Mouse (Mus musculus): ENCODE results near the gene Ppm1h. TPM values are rescaled to one million over a fixed set of nuclear protein-coding genes. Genes with fewer than 3 reads are reported as not detected.

The Ppm1h gene
- total RNA-seq, 2 experiments from 2014 or later = 8.1 to 8.3 TPM

GRCm38 (mm10) chr10:122704901-122705300 lies 26.3 kb downstream of the Ppm1h start:
- no peak for DNase-seq

GRCm38 (mm10) chr10:122705457-122705856 lies 26.9 kb downstream of the Ppm1h start:
- no peak for DNase-seq

GRCm38 (mm10) chr10:122711381-122711811 lies 32.8 kb downstream of the Ppm1h start:
- DNase-seq = no peak

GRCm38 (mm10) chr10:122712307-122712706 lies 33.7 kb downstream of the Ppm1h start:
- DNase-seq = no peak

GRCm38 (mm10) chr10:122715856-122716255 lies 37.3 kb downstream of the Ppm1h start:
- no peak for DNase-seq

- DNase-seq = no peak
Observed at GRCm38 (mm10) chr10:122716286-122716685, 37.7 kb downstream of the Ppm1h start.

GRCm38 (mm10) chr10:122716739-122717474 lies 38.3 kb downstream of the Ppm1h start:
- no peak for DNase-seq

- DNase-seq = no peak
Observed at GRCm38 (mm10) chr10:122717754-122718415, 39.3 kb downstream of the Ppm1h start.

GRCm38 (mm10) chr10:122718951-122719350 lies 40.4 kb downstream of the Ppm1h start:
- DNase-seq = no peak

GRCm38 (mm10) chr10:122722111-122722510 lies 43.5 kb downstream of the Ppm1h start:
- no peak for DNase-seq

- DNase-seq = no peak
Observed at GRCm38 (mm10) chr10:122724692-122725091, 46.1 kb downstream of the Ppm1h start.

- DNase-seq = no peak
Observed at GRCm38 (mm10) chr10:122727228-122727627, 48.7 kb downstream of the Ppm1h start.

- DNase-seq = no peak
Observed at GRCm38 (mm10) chr10:122728172-122728571, 49.6 kb downstream of the Ppm1h start.

- DNase-seq = no peak
Observed at GRCm38 (mm10) chr10:122732146-122732545, 53.6 kb downstream of the Ppm1h start.

- DNase-seq = no peak
Observed at GRCm38 (mm10) chr10:122734521-122734920, 56.0 kb downstream of the Ppm1h start.

- DNase-seq = no peak
Observed at GRCm38 (mm10) chr10:122735284-122735784, 56.8 kb downstream of the Ppm1h start.

GRCm38 (mm10) chr10:122736835-122737234 lies 58.3 kb downstream of the Ppm1h start:
- DNase-seq = no peak

- no peak for DNase-seq
Observed at GRCm38 (mm10) chr10:122738526-122738925, 60.0 kb downstream of the Ppm1h start.

- no peak for DNase-seq
Observed at GRCm38 (mm10) chr10:122739037-122739436, 60.5 kb downstream of the Ppm1h start.

- no peak for DNase-seq
Observed at GRCm38 (mm10) chr10:122740117-122740516, 61.6 kb downstream of the Ppm1h start.

GRCm38 (mm10) chr10:122741191-122741590 lies 62.6 kb downstream of the Ppm1h start:
- DNase-seq = no peak

GRCm38 (mm10) chr10:122742136-122742535 lies 63.6 kb downstream of the Ppm1h start:
- no peak for DNase-seq

- DNase-seq = no peak
Observed at GRCm38 (mm10) chr10:122743361-122743760, 64.8 kb downstream of the Ppm1h start.

- DNase-seq = no peak
Observed at GRCm38 (mm10) chr10:122744970-122745369, 66.4 kb downstream of the Ppm1h start.
